Mouse (Mus musculus) liver, adult (tissue): Measurements from ENCODE around the gene 2310022A10Rik.

Experiments used
- GATA4 ChIP-seq: IDR thresholded peaks from 2 replicates; pipeline ENCODE4 v1.6.1; 2014; ENCODE audit warnings: mild to moderate bottlenecking, low read length; ENCODE audit not compliant: insufficient replicate concordance

2310022A10Rik gene

DNA sequence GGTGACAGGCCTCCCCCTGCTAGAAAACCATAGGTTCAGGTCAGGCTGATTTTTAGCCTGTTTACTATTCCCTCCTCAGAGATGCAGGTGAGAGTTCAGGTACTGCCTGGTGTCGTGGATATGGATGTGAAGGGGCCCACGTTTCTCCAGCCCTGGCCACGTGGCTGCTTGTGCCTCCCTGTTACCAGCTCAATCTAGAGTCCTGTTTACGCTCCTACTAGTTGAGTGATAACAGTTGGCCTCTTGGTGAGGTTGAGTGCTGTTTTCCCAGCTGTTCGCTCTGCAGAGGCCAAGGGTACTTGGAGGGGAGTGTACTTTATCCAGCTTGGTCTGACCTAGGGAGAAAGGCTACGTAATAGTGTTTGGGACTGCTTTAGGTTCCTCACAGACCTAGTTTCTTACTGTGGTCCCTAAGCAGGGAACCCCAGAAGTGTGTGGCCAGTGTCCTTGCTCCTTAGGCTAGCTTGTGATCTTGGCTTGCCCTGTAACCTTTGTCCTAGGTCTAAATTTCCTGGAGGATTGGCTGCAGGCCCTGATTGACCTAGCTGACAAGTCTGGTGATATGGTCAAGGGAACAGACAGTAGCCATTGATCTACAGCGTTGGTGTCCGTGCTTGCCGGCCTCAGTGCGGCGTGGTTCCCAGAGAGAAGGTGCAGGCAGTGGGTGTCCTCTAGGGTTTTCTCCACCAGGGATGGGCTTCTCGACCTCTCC, 40.1 kb downstream of the 2310022A10Rik start:
- no peak; the same call in 1 of the 2 replicates for TF ChIP-seq GATA4

DNA sequence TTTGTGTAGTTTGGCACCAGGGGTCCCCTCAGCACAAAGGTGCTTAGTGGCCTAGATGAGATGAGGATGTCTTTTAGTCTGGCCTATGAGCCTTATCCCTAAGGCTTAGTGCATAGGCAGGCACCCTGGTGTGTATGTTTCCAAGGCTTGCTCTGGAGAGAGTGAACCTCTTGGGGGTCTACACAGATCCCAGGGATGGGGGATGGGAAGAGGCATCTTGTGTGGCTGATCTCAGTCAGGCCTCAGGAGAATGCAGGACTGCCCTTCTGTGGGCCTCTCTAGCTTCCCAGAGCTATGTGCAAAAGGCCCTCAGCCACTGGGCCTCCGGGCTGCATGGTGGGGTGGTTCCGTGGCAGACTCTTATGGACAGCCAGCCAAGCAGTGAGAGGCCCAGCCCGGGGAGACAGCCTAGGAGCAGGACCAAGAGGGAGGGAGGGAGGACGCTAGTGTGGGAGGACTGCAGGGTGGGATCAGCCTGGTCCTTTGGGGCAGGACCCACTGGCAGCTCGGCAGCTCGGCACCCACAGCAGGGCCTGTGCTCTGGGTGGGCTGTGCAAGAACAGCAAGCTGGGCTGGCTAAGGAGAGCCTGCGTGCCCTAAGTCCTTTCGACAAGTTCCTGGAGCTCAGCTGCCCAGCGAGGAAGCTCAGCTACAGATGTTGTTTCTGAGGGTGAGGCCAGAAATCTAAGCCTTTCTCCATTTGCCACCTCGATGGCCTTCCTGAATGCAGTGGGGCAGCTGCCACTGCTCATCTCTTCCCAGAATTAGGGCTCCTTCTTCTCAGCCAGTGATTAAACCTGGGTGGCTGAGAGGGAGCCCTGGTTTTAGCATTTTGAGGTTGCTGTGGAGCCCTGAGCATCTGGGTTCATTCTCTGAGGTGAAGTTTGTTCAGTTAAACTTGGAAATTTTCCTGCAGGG, 43.8 kb downstream of the 2310022A10Rik start:
- TF ChIP-seq GATA4, result no peak

DNA sequence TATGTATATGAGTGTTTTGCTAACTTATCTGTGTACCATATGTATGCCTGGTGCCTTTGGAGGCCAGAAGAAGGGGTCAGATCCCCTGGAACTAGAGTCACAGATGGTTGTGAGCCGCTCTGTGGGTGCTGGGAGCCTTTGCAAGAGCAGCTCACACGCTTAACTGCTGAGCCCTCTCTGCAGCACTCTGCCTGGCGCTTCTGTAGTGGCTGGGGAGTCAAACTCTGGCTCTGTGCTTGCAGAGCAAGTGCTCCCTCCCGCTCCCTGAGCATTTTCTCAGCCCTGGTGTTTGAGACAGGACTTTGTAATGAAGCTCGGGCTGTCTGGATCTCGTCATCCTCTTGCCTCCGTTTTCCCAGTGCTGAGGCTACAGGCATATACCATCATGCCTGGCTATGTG, 45.0 kb downstream of the 2310022A10Rik start:
- TF ChIP-seq GATA4, result no peak

DNA sequence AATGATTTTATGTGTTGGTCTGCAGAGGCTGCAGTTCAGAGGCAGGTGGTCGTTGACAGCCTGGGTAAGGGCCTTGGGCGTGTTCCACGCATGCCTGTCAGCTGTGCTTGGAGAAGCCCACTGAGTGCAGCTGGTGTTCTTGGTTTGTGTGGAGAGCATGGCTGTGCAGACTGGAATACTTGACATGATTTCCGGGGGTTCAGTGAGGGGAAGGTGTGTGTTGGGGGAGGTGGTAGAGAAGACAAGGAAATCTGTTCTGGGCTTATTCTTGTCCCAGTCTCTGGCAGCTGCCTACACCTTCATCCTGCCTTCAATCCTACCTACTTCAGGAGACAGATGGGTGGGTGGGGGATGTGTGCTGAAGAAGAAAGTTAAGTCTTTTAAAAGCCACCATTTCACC, 48.6 kb downstream of the 2310022A10Rik start:
- TF ChIP-seq GATA4, result no peak

DNA sequence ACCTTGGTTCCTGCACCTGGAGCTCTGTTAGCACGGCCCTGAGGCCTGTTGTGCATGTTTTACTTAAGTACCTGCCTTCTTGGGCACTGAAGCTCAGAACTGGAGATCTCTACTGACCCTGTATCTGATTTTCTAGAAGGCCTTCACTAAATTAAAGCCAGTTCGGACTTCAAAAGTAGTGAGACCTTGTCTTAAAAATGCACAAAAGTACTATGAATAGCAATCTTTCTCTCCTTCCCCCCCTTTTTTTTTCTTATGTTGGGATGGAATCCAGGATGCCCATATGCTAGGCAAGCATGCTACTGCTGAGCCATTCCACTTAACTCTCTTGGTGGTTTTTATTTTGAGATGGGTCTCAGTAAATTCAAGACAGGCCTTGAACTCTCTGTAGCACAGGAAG, 49.1 kb downstream of the 2310022A10Rik start:
- TF ChIP-seq GATA4, result no peak

DNA sequence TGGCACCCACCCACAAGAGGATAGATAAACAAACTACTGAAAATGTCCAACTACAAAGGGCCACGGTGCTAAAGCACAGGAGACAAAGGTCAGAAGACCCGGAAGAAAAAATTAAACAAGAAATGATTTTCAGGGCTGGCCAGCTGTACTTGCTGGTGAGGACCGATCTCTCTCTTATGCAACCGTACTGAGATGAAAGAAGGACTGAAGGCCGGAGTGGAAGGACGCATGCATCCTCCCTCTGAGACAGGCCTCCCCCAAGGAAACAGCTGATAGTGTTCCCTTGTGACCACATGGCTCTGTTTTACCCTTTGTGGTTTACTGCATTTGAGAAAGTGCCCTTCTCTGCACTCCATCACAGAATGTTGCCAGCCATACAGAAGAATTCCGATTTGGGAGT, 49.8 kb downstream of the 2310022A10Rik start:
- no peak for TF ChIP-seq GATA4

DNA sequence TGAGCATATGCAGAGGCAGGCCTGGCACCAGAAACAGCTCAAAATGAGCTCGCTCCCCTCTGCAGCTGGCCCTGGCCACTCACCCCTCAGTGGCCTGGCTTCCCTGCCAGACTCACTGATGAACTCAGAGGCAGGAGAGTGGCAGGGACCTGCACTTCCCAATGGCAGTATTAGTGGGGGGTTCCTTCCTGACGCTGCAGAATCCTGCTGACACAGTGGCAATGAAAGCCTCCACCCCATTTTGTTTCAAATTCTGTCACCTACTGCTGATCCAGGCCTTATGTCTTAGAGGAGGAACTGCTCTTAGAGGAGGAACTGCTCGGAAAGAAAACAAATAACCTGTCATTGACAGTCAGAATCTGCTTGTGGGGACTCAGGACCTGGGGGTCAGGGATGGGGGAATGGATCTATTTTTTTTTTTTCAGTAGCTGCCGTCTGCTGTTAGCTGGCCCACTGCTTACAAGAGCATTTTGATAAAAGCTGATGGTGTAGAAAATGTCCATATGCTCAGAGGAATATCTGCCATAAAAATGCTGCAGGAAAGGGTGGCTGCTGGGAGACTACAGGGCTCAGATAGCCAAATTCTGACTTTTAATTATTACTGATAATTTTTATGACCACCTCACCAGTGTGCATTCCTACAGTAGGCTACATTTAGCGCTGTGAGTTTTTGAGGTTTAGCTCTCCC, 51.8 kb downstream of the 2310022A10Rik start:
- TF ChIP-seq GATA4, result no peak

DNA sequence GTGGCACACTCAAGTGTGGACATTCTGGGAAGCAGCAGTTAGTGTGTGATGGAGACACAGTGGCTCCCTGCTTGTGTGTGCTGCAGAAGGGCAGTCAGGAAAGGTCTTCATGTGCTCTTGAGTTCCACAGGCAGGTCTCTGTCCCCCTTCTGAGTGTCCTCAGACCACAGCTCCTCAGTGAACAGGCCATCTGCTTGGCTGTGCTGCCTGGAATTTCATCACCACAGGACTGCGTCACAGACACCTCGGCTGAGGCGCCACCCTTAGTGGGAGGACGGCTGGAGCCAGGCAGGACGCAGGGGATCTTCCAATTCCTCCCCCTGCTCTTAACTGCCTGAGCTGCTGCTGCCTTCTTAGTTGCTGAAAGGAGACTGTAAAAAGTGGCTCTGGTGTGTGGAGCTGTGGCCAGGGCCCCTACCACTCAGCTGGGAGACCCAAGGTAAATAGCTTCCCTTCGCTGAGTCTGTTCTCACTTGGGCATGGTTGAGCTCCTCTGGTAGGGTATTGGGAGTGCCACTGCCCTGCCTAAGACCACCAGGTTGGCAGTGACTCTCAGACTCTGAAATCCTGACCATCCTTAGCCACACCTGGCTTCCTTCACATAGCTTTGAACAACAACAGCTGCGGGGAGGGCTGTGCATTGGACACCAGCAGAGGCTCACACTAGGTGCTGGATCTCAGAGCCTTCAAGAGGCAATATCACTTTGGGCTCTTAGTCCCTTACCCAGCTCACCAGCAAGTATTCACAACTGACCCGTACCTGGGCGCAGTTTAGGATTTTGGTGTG, 52.7 kb downstream of the 2310022A10Rik start:
- TF ChIP-seq GATA4, result no peak

DNA sequence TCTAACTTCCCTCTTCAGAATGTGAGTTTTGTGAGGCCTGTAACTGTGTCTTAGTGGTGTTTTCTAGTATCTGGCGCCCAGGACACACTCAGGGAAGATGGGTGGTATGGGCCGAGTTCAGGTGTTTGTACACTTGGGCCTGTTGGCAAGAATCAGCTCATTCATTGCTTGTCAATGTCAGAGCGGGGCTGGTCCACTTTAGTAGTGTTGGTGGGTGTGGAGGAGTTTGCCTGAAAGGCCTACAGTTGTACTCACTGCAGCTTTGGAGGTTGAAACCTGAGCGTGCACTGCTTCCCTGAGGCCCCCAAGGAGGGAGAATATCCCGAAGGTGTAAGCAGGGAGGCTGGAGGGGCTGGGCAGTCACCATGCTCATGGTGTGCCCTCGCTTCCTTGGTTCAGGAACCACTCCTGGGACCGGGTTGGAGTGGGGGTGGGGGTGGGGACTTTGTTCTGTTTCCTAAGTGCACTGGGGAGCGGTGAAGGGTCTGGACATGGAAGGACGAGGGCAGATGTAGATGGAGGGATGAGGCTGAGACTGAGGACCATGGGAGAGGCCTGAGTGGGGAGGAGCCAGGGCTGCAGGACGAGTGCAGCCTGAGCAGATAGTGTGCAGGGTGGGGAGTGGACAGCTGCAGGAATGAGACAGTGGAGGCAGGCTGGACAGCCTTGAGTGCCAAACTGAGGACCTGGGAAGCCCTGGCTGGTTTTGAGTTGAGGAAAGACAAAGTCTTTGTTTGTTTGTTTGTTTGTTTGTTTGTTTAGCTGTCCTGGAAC, 53.6 kb downstream of the 2310022A10Rik start:
- TF ChIP-seq GATA4, result no peak

DNA sequence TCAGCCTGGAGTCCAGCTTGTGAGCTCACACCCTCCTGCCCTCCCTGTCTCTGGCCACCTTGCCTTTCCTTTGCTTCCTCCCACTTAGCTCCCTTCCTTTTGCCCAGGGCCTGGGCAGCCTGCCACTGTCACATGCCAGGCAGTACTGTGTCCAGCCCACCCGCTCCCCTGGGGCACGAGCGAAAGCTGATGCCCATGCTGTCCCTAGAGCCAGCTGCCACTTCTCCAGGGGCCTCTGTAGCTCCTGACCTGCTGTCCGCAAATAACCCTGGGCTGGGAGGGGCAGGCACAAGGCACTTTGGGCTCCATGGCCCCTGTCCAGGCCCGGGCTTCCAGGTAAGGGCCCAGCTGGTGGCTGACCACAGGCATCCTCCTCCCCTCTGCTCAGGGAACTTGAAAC, 54.5 kb downstream of the 2310022A10Rik start:
- no peak for TF ChIP-seq GATA4

DNA sequence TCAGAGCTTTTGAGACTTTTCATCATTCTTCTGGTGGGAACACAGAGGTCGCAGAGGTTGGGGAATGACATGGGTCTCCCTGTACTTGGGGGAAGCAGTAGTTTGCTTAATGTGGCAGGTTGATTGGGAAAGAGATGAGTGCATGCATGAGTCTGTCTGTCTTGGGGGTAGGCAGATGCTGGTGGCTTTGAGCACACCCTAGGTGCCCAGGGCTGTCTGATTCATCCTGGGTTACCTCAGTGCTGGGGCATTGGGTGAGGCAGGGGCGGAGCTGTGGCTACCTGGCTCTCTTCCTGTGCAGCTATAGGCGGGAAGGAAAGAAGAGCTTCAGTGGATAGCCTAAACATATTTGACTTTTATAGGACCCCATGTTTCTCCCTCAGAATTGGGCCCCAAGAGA, 55.1 kb downstream of the 2310022A10Rik start:
- TF ChIP-seq GATA4, result no peak

DNA sequence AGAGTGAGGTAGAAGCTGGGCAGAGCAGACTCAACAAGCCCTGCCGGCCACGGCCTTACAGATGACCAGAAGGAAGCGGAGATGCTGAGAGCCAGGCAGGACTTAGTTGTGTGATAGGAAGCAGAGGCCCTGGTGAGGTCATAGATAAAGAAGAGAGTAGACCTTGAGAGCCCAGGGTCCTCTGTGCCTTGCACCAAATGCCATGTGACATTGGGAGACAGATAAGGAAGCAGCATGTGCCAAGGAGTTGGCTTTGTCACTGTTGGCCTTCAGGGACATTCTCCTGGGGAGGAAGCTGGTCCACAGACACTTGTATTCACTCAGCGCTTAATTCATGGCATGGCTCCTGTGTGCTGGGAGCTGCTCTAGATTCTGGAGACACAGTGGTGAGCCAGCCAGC, 56.3 kb downstream of the 2310022A10Rik start:
- TF ChIP-seq GATA4, result peak; percentile 66; the same call in 1 of the 2 replicates

DNA sequence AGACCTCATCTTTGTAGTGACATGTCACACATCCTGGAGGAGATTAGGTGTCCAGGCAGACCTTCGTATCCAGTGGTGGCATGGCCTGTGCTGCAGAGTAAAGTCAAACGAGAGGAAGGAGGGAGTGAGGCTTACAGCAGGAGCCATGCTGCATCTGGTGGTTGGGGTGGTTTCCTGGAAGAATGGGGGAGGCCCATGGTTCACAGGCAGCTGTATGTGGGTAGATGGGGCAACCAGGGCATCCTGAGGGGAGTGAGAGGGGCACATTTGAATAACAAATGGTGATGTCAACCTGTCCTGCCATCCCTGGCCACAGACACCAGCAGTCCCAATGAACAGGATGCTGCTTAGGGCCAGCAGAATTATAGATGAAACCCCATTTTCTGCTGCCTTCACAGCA, 56.7 kb downstream of the 2310022A10Rik start:
- no peak for TF ChIP-seq GATA4

DNA sequence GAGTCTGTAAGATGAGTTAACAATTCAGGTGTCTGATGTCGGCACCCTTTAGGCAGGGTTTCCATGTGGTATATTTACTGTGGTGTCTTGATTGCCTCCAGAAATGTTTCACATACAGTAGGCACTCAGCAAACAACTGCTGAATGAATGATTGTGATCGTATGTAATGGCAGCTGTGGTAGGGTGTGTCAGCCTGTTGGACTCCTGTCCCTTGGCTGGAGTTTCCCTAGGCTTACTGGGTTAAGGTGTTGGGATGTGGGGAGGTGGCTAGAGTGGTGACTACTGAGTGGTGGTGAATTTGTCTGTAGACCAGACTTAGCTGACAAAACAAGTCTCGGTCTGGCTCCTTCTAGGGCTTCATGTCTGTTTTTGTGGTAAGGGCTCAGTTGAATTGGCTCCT, 57.3 kb downstream of the 2310022A10Rik start:
- no peak for TF ChIP-seq GATA4

DNA sequence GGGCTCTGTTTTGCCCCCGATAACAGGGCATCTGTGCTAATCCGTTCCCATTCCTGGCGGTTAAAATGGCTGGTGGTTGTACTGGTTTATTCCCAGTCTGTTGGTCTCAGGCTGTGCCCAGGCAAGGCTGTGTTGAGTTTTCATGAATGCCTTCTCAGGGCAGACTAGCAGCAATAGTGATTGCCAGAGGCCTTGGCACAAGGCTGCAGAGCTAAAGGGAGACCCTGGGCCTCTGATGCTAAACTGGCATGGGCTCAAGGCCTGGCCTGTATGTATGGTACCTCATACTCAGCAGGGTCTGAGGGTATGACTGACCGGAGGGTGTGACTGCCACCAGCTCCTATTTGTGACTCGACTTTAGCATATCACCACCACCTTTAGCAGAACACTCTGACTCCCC, 57.8 kb downstream of the 2310022A10Rik start:
- no peak for TF ChIP-seq GATA4

DNA sequence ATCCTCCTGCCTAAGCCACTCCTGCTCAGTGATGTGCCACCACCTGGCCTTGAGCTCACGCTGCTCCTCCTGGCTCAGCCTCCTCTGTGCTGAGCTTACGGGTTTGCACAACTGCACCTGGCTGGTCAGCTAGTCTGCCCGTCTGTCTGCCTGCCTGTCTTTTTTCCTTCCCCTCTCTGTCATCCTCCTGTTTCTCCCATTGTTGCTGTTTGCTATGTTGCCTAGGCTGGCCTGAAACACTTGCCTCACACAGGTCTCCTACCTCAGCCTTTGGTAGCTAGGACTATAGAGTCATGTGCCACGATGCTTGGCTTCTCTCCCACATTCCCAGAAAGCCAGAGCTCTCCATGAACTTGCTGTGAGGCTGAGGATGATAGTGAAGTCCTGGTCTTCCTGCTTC, 59.9 kb downstream of the 2310022A10Rik start:
- TF ChIP-seq GATA4, result no peak
